Mouse (Mus musculus) frontal cortex, postnatal 10 days (tissue): Measurements from ENCODE around the gene Lgals3bp.
"Not testable (repeated sequence)": the region's sequence is repeated elsewhere in the genome, so short reads cannot be mapped to it uniquely, and the experiment has no call there.

Experiments
- DNase-seq, 2 experiments: peaks; one replicate each; pipeline ENCODE4 v3.0.0; 2022; ENCODE audit warnings: low spot score in 2 of 2, mixed read lengths in 1 of 2

The Lgals3bp gene

GRCm38 (mm10) chr11:118401195-118401594 is 697 bp downstream of the Lgals3bp start:
- DNase-seq = no peak

GRCm38 (mm10) chr11:118400566-118400936 is 1.3 kb downstream of the Lgals3bp start:
- no peak for DNase-seq

- DNase-seq = no peak
Measured at GRCm38 (mm10) chr11:118399891-118400565, 1.9 kb downstream of the Lgals3bp start.

GRCm38 (mm10) chr11:118397806-118398530 is 3.9 kb downstream of the Lgals3bp start:
- DNase-seq = no peak

- DNase-seq = no peak
Measured at GRCm38 (mm10) chr11:118394538-118394937, 7.4 kb downstream of the Lgals3bp start.

GRCm38 (mm10) chr11:118393991-118394390 is 7.9 kb downstream of the Lgals3bp start:
- DNase-seq = no peak

GRCm38 (mm10) chr11:118387816-118388215 is 14.1 kb downstream of the Lgals3bp start:
- DNase-seq = not testable (repeated sequence)

- DNase-seq = peak; percentile 44 to 79
Measured at GRCm38 (mm10) chr11:118379251-118380009, 22.5 kb downstream of the Lgals3bp start.

- DNase-seq = no peak
Measured at GRCm38 (mm10) chr11:118378656-118379055, 23.2 kb downstream of the Lgals3bp start.

- DNase-seq = not testable (repeated sequence)
Measured at GRCm38 (mm10) chr11:118376323-118376722, 25.6 kb downstream of the Lgals3bp start.

- DNase-seq = no peak
Measured at GRCm38 (mm10) chr11:118375881-118376280, 26.0 kb downstream of the Lgals3bp start.

- DNase-seq = no peak
Measured at GRCm38 (mm10) chr11:118375461-118375860, 26.4 kb downstream of the Lgals3bp start.

- no peak for DNase-seq
Measured at GRCm38 (mm10) chr11:118375006-118375405, 26.9 kb downstream of the Lgals3bp start.

GRCm38 (mm10) chr11:118374506-118374905 is 27.4 kb downstream of the Lgals3bp start:
- no peak for DNase-seq

- DNase-seq = no peak
Measured at GRCm38 (mm10) chr11:118372641-118373040, 29.3 kb downstream of the Lgals3bp start.

- no peak for DNase-seq
Measured at GRCm38 (mm10) chr11:118371876-118372275, 30.0 kb downstream of the Lgals3bp start.

GRCm38 (mm10) chr11:118369657-118370056 is 32.2 kb downstream of the Lgals3bp start:
- DNase-seq = no peak

GRCm38 (mm10) chr11:118369251-118369650 is 32.6 kb downstream of the Lgals3bp start:
- no peak for DNase-seq

GRCm38 (mm10) chr11:118368330-118368729 is 33.6 kb downstream of the Lgals3bp start:
- no peak for DNase-seq

- DNase-seq = no peak
Measured at GRCm38 (mm10) chr11:118366559-118366958, 35.3 kb downstream of the Lgals3bp start.

- DNase-seq = no peak
Measured at GRCm38 (mm10) chr11:118366108-118366507, 35.8 kb downstream of the Lgals3bp start.

GRCm38 (mm10) chr11:118365171-118365570 is 36.7 kb downstream of the Lgals3bp start:
- DNase-seq = no peak
